Mouse (Mus musculus) CH12.LX (cell line): ENCODE measurements at regions not wholly inside any gene's neighbourhood (a gene's known extent, or its start where the extent isn't known, plus 50 kb on each side); places are given as distances from the start of the nearest gene placed in this dataset.

ENCODE experiments used
- DNase-seq: peaks from one replicate; pipeline ENCODE4 v3.0.0-alpha.2; 2013; ENCODE audit errors: extremely low read depth
- H3K27ac ChIP-seq: 2 replicates; pipeline ENCODE4 v1.5.1; 2012; ENCODE audit warnings: low read depth, mild to moderate bottlenecking, control low read depth, moderate library complexity; ENCODE audit not compliant: insufficient read depth
- H3K27me3 ChIP-seq: replicated peaks from 2 replicates; pipeline ENCODE3; 2012; ENCODE audit warnings: inconsistent platforms
- H3K36me3 ChIP-seq, 2 experiments: replicated peaks in 1 of 2; 2 replicates each; pipeline versions ENCODE3 to v1.6.1; 2012; ENCODE audit warnings: inconsistent platforms in 1 of 2, low read length in 1 of 2, mild to moderate bottlenecking in 1 of 2, mixed read lengths in 1 of 2, moderate library complexity in 1 of 2; ENCODE audit not compliant: control insufficient read depth in 1 of 2, insufficient read depth in 1 of 2
- H3K4me1 ChIP-seq, 2 experiments: 2 replicates each; pipeline ENCODE4 v1.6.1; 2012; ENCODE audit warnings: inconsistent platforms in 1 of 2, moderate library complexity in 1 of 2; ENCODE audit not compliant: insufficient read depth in 2 of 2, control insufficient read depth in 1 of 2
- H3K4me2 ChIP-seq: 2 replicates; pipeline ENCODE4 v1.6.1; 2012; ENCODE audit warnings: low read depth, mild to moderate bottlenecking, control low read depth; ENCODE audit not compliant: poor library complexity, insufficient read depth, severe bottlenecking
- H3K4me3 ChIP-seq, 3 experiments: fragments of 150-350 bp in 1 of 3; sonication (generic) in 1 of 3; replicated peaks in 1 of 3; 2 replicates each; pipeline versions ENCODE3 to v1.5.1; 2011 to 2012; ENCODE audit warnings: low read depth in 2 of 3, low read length in 2 of 3, mild to moderate bottlenecking in 2 of 3, moderate library complexity in 2 of 3, control low read depth in 1 of 3, improper control_type of control experiment in 1 of 3, inconsistent platforms in 1 of 3, mixed read lengths in 1 of 3; ENCODE audit not compliant: poor library complexity in 1 of 3
- H3K79me2 ChIP-seq: replicated peaks from 2 replicates; pipeline ENCODE4 v1.6.1; 2012; ENCODE audit warnings: mild to moderate bottlenecking, moderate library complexity; ENCODE audit not compliant: control insufficient read depth, poor library complexity, insufficient read depth, severe bottlenecking; ENCODE audit errors: extremely low read depth
- H3K9ac ChIP-seq: 2 replicates; pipeline ENCODE4 v1.6.1; 2012; ENCODE audit warnings: low read depth, mild to moderate bottlenecking, control low read depth, moderate library complexity; ENCODE audit not compliant: insufficient read depth
- H3K9me3 ChIP-seq: replicated peaks from 2 replicates; pipeline ENCODE3; 2012; ENCODE audit warnings: low read length, inconsistent platforms, mixed read lengths
- BHLHE40 ChIP-seq: IDR thresholded peaks from 2 replicates; pipeline ENCODE4 v1.6.1; 2011; ENCODE audit warnings: mild to moderate bottlenecking, low read depth, low read length, improper control_type of control experiment
- CHD1 ChIP-seq: IDR thresholded peaks from 2 replicates; pipeline ENCODE4 v1.6.1; 2012; ENCODE audit warnings: low read depth, low read length, improper control_type of control experiment, inconsistent platforms
- CTCF ChIP-seq, 2 experiments: IDR thresholded peaks in 1 of 2; conservative IDR thresholded peaks in 1 of 2; 2 replicates each; pipeline ENCODE4 v1.5.1; 2011 to 2012; ENCODE audit warnings: low read depth in 2 of 2, low read length in 2 of 2, improper control_type of control experiment in 1 of 2, inconsistent platforms in 1 of 2, mild to moderate bottlenecking in 1 of 2, moderate library complexity in 1 of 2
- E2F4 ChIP-seq: IDR thresholded peaks from 2 replicates; pipeline ENCODE4 v1.6.1; 2011; ENCODE audit warnings: low read depth, low read length, improper control_type of control experiment; ENCODE audit not compliant: insufficient replicate concordance
- ELF1 ChIP-seq: IDR thresholded peaks from 2 replicates; pipeline ENCODE4 v1.6.1; 2014; ENCODE audit warnings: low read depth, mild to moderate bottlenecking, inconsistent platforms, low read length, improper control_type of control experiment
- EP300 ChIP-seq: IDR thresholded peaks from 2 replicates; pipeline ENCODE4 v1.6.1; 2011; ENCODE audit warnings: low read length, improper control_type of control experiment
- ETS1 ChIP-seq: conservative IDR thresholded peaks from 2 replicates; pipeline ENCODE4 v1.6.1; 2012; ENCODE audit warnings: low read depth, mild to moderate bottlenecking, inconsistent platforms, low read length, improper control_type of control experiment, moderate library complexity
- GABPA ChIP-seq: IDR thresholded peaks from 2 replicates; pipeline ENCODE4 v1.6.1; 2012; ENCODE audit warnings: low read depth, low read length, improper control_type of control experiment, inconsistent platforms; ENCODE audit not compliant: insufficient replicate concordance
- HCFC1 ChIP-seq: IDR thresholded peaks from 2 replicates; pipeline ENCODE4 v1.6.1; 2012; ENCODE audit warnings: low read depth, mild to moderate bottlenecking, inconsistent platforms, low read length, improper control_type of control experiment
- JUN ChIP-seq: IDR thresholded peaks from 2 replicates; pipeline ENCODE4 v1.6.1; 2011; ENCODE audit warnings: low read depth, mild to moderate bottlenecking, low read length, improper control_type of control experiment, moderate library complexity; ENCODE audit not compliant: insufficient read depth
- JUND ChIP-seq: conservative IDR thresholded peaks from 2 replicates; pipeline ENCODE4 v1.6.1; 2011; ENCODE audit warnings: low read depth, low read length, improper control_type of control experiment
- MAX ChIP-seq: IDR thresholded peaks from 2 replicates; pipeline ENCODE4 v1.6.1; 2011; ENCODE audit warnings: low read length, improper control_type of control experiment
- MAZ ChIP-seq: IDR thresholded peaks from 2 replicates; pipeline ENCODE4 v1.6.1; 2012; ENCODE audit warnings: low read depth, mild to moderate bottlenecking, inconsistent platforms, low read length, improper control_type of control experiment, moderate library complexity
- MEF2A ChIP-seq: IDR thresholded peaks from 2 replicates; pipeline ENCODE4 v1.6.1; 2014; ENCODE audit warnings: low read depth, mild to moderate bottlenecking, inconsistent platforms, low read length, improper control_type of control experiment, borderline replicate concordance
- MXI1 ChIP-seq: IDR thresholded peaks from 2 replicates; pipeline ENCODE4 v1.6.1; 2011; ENCODE audit warnings: mild to moderate bottlenecking, low read depth, low read length, improper control_type of control experiment
- PAX5 ChIP-seq: IDR thresholded peaks from 2 replicates; pipeline ENCODE4 v1.6.1; 2012; ENCODE audit warnings: low read length, inconsistent platforms, mixed read lengths
- POLR2A ChIP-seq: IDR thresholded peaks from 2 replicates; pipeline ENCODE4 v1.6.1; 2011; ENCODE audit warnings: low read depth, mild to moderate bottlenecking, improper control_type of control experiment, low read length
- RAD21 ChIP-seq: IDR thresholded peaks from 2 replicates; pipeline ENCODE4 v1.6.1; 2011; ENCODE audit warnings: low read depth, mild to moderate bottlenecking, low read length, improper control_type of control experiment, moderate library complexity
- RCOR1 ChIP-seq: conservative IDR thresholded peaks from 2 replicates; pipeline ENCODE4 v1.6.1; 2012; ENCODE audit warnings: low read depth, mild to moderate bottlenecking, inconsistent platforms, low read length, improper control_type of control experiment
- SMC3 ChIP-seq: IDR thresholded peaks from 2 replicates; pipeline ENCODE4 v1.6.1; 2011; ENCODE audit warnings: low read depth, low read length, improper control_type of control experiment
- TCF12 ChIP-seq: IDR thresholded peaks from 2 replicates; pipeline ENCODE4 v1.6.1; 2014; ENCODE audit warnings: low read depth, mild to moderate bottlenecking, inconsistent platforms, low read length, improper control_type of control experiment
- UBTF ChIP-seq: IDR thresholded peaks from 2 replicates; pipeline ENCODE4 v1.6.1; 2012; ENCODE audit warnings: low read depth, mild to moderate bottlenecking, inconsistent platforms, low read length, improper control_type of control experiment, moderate library complexity
- ZC3H11A ChIP-seq: IDR thresholded peaks from 2 replicates; pipeline ENCODE4 v1.6.1; 2012; ENCODE audit warnings: low read depth, mild to moderate bottlenecking, inconsistent platforms, low read length, improper control_type of control experiment
- ZMIZ1 ChIP-seq: IDR thresholded peaks from 2 replicates; pipeline ENCODE4 v1.6.1; 2012; ENCODE audit warnings: low read depth, mild to moderate bottlenecking, inconsistent platforms, low read length, improper control_type of control experiment
- dilution Hi-C: fragments of 300-500 bp; cut with MboI; formaldehyde crosslinking; loops from 2 replicates; pipeline ENCODE4 v1.14.3; 2020; ENCODE audit warnings: low sequenced_read_pairs; ENCODE audit not compliant: extremely low pct_unique_long_range_greater_than_20kb, extremely low pct_ligation_motif_present
- in situ Hi-C: fragments of 300-500 bp; cut with MboI; formaldehyde crosslinking; loops from 3 replicates; pipeline ENCODE4 v1.14.3; 2019; ENCODE audit warnings: low sequenced_read_pairs, low pct_ligation_motif_present, low pct_unique_long_range_greater_than_20kb, mixed read lengths

DNA sequence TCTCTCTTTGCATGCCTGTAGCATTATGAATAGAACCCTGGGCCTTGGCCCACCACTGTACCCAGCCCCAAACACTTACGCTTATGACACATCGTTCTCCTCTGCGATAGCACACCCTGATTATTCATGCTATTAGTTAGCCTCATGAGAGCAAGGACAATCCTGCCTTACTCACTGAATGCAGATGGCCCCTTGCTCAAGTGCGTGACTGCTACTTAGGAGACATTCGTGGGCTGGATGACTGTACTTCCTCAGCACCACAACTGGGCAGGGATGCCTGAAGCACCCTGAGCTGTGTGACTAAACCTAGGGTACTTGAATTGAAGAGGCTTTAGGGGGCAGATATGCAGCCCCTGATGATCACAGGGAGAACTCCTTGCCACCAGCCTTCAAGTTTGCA lies 204.4 kb upstream of the Nlrp1b start:
- Histone ChIP-seq H3K79me2 (no peaks in the 10 kb centered on the region), H3K27ac (no peak overlapping the region), H3K4me2 (no peak overlapping the region), H3K9ac (no peak overlapping the region), H3K27me3 (peaks cover 96% of the 10 kb centered on the region), H3K4me1 (no peaks in the 10 kb centered on the region), H3K36me3 (no peaks in the 10 kb centered on the region), H3K9me3 (no peaks in the 10 kb centered on the region), H3K4me3 (no peak overlapping the region)
- dilution Hi-C loops (no loop called here), in situ Hi-C loops (no loop called here)
- no peak for DNase-seq
- TF ChIP-seq BHLHE40 (no peak), ELF1 (no peak), ZMIZ1 (no peak), UBTF (no peak), PAX5 (no peak), MAZ (no peak), POLR2A (no peak), ZC3H11A (no peak), SMC3 (no peak), HCFC1 (no peak), RAD21 (no peak), MEF2A (no peak), CHD1 (no peak), MXI1 (no peak), EP300 (no peak)

- Histone ChIP-seq H3K27me3 (peaks cover 96% of the 10 kb centered on the region), H3K27ac (no peak overlapping the region), H3K4me3 (no peak overlapping the region), H3K4me2 (no peak overlapping the region), H3K36me3 (no peaks in the 10 kb centered on the region), H3K9ac (no peak overlapping the region), H3K9me3 (no peaks in the 10 kb centered on the region)
- dilution Hi-C loops: no loop called here
- DNase-seq: no peak
- in situ Hi-C loops: no loop called here
- TF ChIP-seq JUND (no peak), HCFC1 (no peak), TCF12 (no peak), PAX5 (no peak), RCOR1 (no peak), EP300 (no peak), MXI1 (no peak), CTCF (conservative IDR thresholded peaks at IDR 0.05 in 1 of 2, IDR thresholded peaks at IDR 0.05 in 1 of 2; ENCODE audit: low read depth in 2 of 2, low read length in 2 of 2) (no peak), ZMIZ1 (no peak), ETS1 (no peak), ZC3H11A (no peak), GABPA (no peak), MAX (no peak), E2F4 (no peak), JUN (no peak)
- TF ChIP-seq, all 38 proteins: peak for 0
- Histone ChIP-seq H3K79me2 (no peaks in the 10 kb centered on the region), H3K4me1 (no peaks in the 10 kb centered on the region)
These were observed 205.2 kb upstream of the Nlrp1b start for GRCm38 (mm10) chr11:71435745-71436144.
